Mouse (Mus musculus) hindbrain, embryonic 14.5 days (tissue): ENCODE data around the gene Kcmf1. TPM values are rescaled to one million over a fixed set of nuclear protein-coding genes. Genes with fewer than 3 reads are reported as not detected.
"Not testable (repeated sequence)": the region's sequence is repeated elsewhere in the genome, so short reads cannot be mapped to it uniquely, and the experiment has no call there.

ENCODE experiments used
- ATAC-seq: fragments of 200-750 bp; cut with Nextera tagmentation; 2 replicates; pipeline ENCODE4 v1.8.0; 2017; ENCODE audit warnings: moderate number of reproducible peaks, mild to moderate bottlenecking, moderate TSS enrichment, moderate library complexity; ENCODE audit not compliant: low FRiP score
- DNase-seq: peaks from one replicate; pipeline ENCODE4 v3.0.0-alpha.2; 2015; ENCODE audit warnings: low spot score
- H3K27ac ChIP-seq: fragments of 300-500 bp; sonication (generic); 2 replicates; pipeline ENCODE4 v1.5.1; 2014; ENCODE audit warnings: mild to moderate bottlenecking, moderate library complexity
- H3K27me3 ChIP-seq: fragments of 300-500 bp; sonication (generic); 2 replicates; pipeline ENCODE4 v1.6.1; 2014; ENCODE audit warnings: mild to moderate bottlenecking, low read length, mixed read lengths; ENCODE audit not compliant: control insufficient read depth, insufficient read depth
- H3K36me3 ChIP-seq: fragments of 300-500 bp; sonication (generic); replicated peaks from 2 replicates; pipeline ENCODE4 v1.6.1; 2014; ENCODE audit not compliant: control insufficient read depth, insufficient read depth
- H3K4me1 ChIP-seq: fragments of 300-500 bp; sonication (generic); replicated peaks from 2 replicates; pipeline ENCODE4 v1.6.1; 2014; ENCODE audit warnings: antibody characterized with exemption, low read length, mixed read lengths; ENCODE audit not compliant: control insufficient read depth, insufficient read depth
- H3K4me2 ChIP-seq: fragments of 300-500 bp; sonication (generic); replicated peaks from 2 replicates; pipeline ENCODE4 v1.6.1; 2014; ENCODE audit warnings: mild to moderate bottlenecking, moderate library complexity
- H3K4me3 ChIP-seq: fragments of 300-500 bp; sonication (generic); replicated peaks from 2 replicates; pipeline ENCODE4 v1.5.1; 2014; ENCODE audit warnings: mild to moderate bottlenecking, low read length
- H3K9ac ChIP-seq: fragments of 300-500 bp; sonication (generic); 2 replicates; pipeline ENCODE4 v1.6.1; 2014
- H3K9me3 ChIP-seq: fragments of 300-500 bp; sonication (generic); 2 replicates; pipeline ENCODE4 v1.6.1; 2016; ENCODE audit warnings: low read length; ENCODE audit not compliant: control insufficient read depth
- WGBS: fragments of 180-500 bp; shearing (Covaris S2); extraction: QIAGEN DNeasy Blood & Tissue Kit; methylation state at CpG from one replicate; pipeline ENCODE4 v1.1.7; 2014; 5-methylcytosine and 5-hydroxymethylcytosine counted together
- polyA plus RNA-seq: library from polyadenylated mRNA; unstranded; fragments of >200 nt; fragmentation: Nextera tagmentation; extraction: Ambion mirVana; gene quantifications from 2 replicates; pipeline ENCODE4 v1.2.1, GENCODE M21; 2014

The Kcmf1 gene
- polyA plus RNA-seq, 1 experiment from 2014 or later, result 41.1 TPM

DNA sequence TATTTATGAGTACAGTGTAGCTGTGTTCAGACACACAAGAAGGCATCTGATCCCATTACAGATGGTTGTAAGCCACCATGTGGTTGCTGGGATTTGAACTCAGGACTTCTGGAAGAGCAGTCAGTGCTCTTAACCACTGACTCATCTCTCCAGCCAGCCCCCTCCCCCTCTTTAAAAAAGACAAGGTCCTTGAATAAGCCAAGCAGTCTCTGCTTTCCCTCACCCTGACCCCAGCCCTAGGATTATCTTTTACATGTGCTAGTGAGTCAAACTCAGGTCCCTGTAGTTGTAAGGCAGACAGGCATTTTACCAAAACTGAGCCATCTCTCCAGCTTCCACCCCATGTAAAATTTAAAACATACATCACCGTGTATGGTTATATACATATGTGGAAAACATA, 32.0 kb downstream of the Kcmf1 start:
- WGBS, result 94% methylated on average over 1 of the region's 1 CpGs
- ATAC-seq, result no peak
- no peak overlapping the region for H3K4me2 ChIP-seq
- no peak overlapping the region for H3K4me3 ChIP-seq
- no peaks in the 10 kb centered on the region for H3K9me3 ChIP-seq
- H3K27me3 ChIP-seq, result no peaks in the 10 kb centered on the region
- H3K4me1 ChIP-seq, result peaks cover 13% of the 10 kb centered on the region; the same call in 1 of the 2 replicates
- no peak overlapping the region for H3K9ac ChIP-seq
- no peak for DNase-seq
- no peaks in the 10 kb centered on the region for H3K36me3 ChIP-seq
- no peak overlapping the region for H3K27ac ChIP-seq

DNA sequence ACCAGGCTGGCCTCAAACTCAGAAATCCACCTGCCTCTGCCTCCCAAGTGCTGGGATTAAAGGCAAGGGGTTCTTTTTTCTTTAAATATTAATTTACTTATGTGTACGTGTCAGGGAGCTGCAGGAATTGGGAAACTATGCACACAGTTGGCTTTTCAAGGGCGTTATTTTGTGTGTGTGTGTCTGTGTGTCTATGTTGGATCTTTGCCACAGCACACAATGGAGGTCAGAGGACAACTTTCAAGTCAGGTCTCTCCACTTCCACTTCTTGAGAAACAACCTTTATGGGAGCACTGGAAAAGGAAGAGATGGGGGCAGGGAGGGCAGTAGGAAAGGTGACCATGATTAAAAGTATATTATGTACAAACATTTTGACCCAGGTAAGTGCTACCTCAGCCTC, 33.5 kb downstream of the Kcmf1 start:
- Histone ChIP-seq H3K36me3 (no peaks in the 10 kb centered on the region), H3K9ac (no peak overlapping the region), H3K4me1 (peaks cover 13% of the 10 kb centered on the region; the same call in 1 of the 2 replicates), H3K9me3 (no peaks in the 10 kb centered on the region), H3K4me3 (no peak overlapping the region), H3K27me3 (no peaks in the 10 kb centered on the region), H3K4me2 (no peak overlapping the region), H3K27ac (no peak overlapping the region)
- no peak for ATAC-seq
- no peak for DNase-seq
- WGBS, result 81% methylated on average over 2 of the region's 2 CpGs

DNA sequence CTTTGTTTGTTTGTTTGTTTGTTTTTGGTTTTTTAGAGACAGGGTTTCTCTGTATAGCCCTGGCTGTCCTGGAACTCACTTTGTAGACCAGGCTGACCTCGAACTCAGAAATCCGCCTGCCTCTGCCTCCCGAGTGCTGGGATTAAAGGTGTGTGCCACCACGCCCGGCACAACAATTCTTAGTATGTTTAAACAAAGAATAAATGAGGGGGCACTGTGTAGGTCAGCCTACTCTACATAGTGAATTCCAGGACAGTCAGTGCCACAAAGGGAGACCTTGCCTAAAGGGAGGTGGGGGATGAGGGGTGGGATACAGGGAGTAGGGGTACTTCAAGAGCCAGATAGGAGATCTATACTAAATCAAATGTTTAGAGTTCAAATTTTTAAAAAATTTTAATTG, 37.1 kb downstream of the Kcmf1 start:
- not testable (repeated sequence) for DNase-seq, H3K9ac ChIP-seq, H3K4me1 ChIP-seq, H3K4me3 ChIP-seq, H3K27me3 ChIP-seq, ATAC-seq, H3K9me3 ChIP-seq, H3K4me2 ChIP-seq, H3K27ac ChIP-seq
- peaks cover 15% of the 10 kb centered on the region for H3K36me3 ChIP-seq
- 93% methylated on average over 5 of the region's 5 CpGs for WGBS

DNA sequence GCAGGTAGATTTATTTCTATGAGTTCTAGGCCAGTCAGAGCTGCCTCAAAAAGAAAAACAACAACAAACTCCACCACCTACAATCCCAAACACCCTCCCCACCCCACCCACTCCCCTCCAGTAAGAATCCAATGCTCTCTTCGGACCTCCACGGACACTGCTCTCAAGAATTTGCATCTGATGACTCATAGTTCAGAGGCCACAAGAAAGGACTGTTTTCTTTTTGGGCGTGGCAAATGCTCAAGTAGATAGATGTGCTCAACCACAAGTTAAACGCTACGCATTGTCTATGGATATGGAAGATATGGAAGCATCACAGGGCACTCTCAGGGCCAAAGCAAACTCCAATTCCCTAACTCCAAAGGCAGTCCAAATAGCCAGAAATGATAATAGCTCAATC, 45.5 kb downstream of the Kcmf1 start:
- H3K4me1 ChIP-seq, result no peaks in the 10 kb centered on the region
- no peak overlapping the region for H3K4me2 ChIP-seq
- DNase-seq (no peak), ATAC-seq (no peak)
- no peak overlapping the region for H3K4me3 ChIP-seq
- H3K9me3 ChIP-seq, result no peaks in the 10 kb centered on the region; the same call in 1 of the 2 replicates
- H3K27me3 ChIP-seq, result no peaks in the 10 kb centered on the region
- no peak overlapping the region for H3K27ac ChIP-seq
- WGBS, result 91% methylated on average over 5 of the region's 5 CpGs
- no peak overlapping the region for H3K9ac ChIP-seq
- H3K36me3 ChIP-seq, result peaks cover 56% of the 10 kb centered on the region

DNA sequence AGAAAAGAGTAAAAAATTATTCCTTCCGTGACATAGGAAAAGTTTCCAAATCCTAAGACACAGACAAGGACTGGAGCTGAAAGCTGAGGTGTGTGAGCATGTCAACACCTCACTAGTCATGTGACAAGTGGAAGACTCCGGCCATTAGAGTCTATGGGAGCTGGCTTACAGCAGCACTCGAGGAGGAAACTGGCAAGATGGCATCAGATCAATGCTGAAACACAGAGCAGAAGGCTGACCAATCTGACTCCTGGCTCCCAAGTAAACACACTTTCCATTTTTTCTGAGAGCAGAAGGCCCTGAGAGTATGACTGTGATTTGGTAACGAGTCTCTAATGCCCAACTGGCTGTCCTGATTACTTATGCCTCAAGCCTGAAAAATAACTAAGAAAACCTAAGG, 47.6 kb downstream of the Kcmf1 start:
- peaks cover 56% of the 10 kb centered on the region for H3K36me3 ChIP-seq
- H3K4me2 ChIP-seq, result no peak overlapping the region
- no peak for DNase-seq
- H3K4me3 ChIP-seq, result no peak overlapping the region
- no peaks in the 10 kb centered on the region for H3K27me3 ChIP-seq
- H3K9ac ChIP-seq, result no peak overlapping the region
- no peaks in the 10 kb centered on the region; the same call in 1 of the 2 replicates for H3K9me3 ChIP-seq
- WGBS, result 88% methylated on average over 4 of the region's 4 CpGs
- no peak for ATAC-seq
- no peaks in the 10 kb centered on the region for H3K4me1 ChIP-seq
- no peak overlapping the region for H3K27ac ChIP-seq

- Histone ChIP-seq H3K4me2 (no peak overlapping the region), H3K27ac (no peak overlapping the region), H3K9ac (no peak overlapping the region), H3K27me3 (no peaks in the 10 kb centered on the region), H3K4me3 (no peak overlapping the region), H3K36me3 (peaks cover 56% of the 10 kb centered on the region), H3K4me1 (no peaks in the 10 kb centered on the region), H3K9me3 (no peaks in the 10 kb centered on the region; the same call in 1 of the 2 replicates)
- 82% methylated on average over 5 of the region's 5 CpGs for WGBS
- no peak for DNase-seq
- ATAC-seq, result no peak
Observed at GRCm38 (mm10) chr6:72851633-72852032, 48.1 kb downstream of the Kcmf1 start.

DNA sequence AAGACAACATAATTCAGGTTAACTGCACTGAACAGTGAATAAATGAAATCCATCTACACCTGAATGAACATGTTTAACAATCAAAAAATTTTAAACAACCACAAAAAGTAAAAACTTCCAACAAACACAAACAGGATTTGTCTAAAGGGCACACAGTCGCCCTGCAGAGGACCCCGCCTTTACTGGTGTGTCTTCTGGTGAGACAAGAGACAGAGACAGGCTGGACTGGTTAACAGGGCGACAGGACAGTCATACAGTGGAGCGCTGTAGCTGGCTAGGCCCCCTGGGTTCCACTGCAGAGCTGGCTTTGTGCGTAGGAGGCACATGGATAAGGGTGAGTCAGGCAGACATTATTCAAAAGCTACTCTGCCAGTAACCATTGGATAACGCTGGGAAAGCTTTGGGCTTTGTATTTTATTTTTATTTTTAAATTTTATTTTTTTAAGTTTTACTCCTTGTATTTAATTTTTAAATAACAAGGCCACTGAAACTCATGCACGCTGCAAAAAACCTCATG, 57.7 kb downstream of the Kcmf1 start:
- ATAC-seq, result no peak
- Histone ChIP-seq H3K9ac (no peak overlapping the region), H3K4me1 (no peaks in the 10 kb centered on the region), H3K36me3 (peaks cover 69% of the 10 kb centered on the region), H3K27me3 (no peaks in the 10 kb centered on the region), H3K4me3 (no peak overlapping the region), H3K9me3 (no peaks in the 10 kb centered on the region), H3K4me2 (no peak overlapping the region), H3K27ac (no peak overlapping the region)
- no peak for DNase-seq
- 90% methylated on average over 7 of the region's 7 CpGs for WGBS

- ATAC-seq, result no peak
- WGBS, result 96% methylated on average over 13 of the region's 13 CpGs
- Histone ChIP-seq H3K4me1 (no peaks in the 10 kb centered on the region), H3K9me3 (no peaks in the 10 kb centered on the region), H3K9ac (no peak overlapping the region), H3K4me3 (no peak overlapping the region), H3K27ac (no peak overlapping the region), H3K36me3 (peaks cover 60% of the 10 kb centered on the region), H3K27me3 (no peaks in the 10 kb centered on the region), H3K4me2 (no peak overlapping the region)
- no peak for DNase-seq
Observed at GRCm38 (mm10) chr6:72840867-72841780, 58.7 kb downstream of the Kcmf1 start.

DNA sequence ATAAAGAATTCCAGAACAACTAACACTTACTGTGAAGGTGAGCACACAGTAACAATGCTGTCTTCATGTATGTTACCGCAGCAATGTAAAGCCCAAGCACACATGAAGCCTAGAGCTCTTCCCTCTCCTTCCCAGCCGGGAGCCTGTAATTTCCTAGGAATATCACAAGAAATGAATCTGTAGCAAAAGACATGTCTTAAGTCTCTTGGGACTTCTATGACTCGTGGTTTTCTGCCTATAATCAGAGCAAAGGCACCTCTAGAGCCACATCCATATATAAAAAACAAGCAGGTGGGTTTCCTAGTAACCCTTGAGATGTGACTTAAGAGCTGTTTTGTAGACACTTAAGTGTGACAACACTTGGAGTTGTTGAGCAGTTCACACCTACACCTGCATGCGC, 62.0 kb downstream of the Kcmf1 start:
- 90% methylated on average over 4 of the region's 4 CpGs for WGBS
- no peaks in the 10 kb centered on the region for H3K9me3 ChIP-seq
- H3K4me2 ChIP-seq, result no peak overlapping the region
- peaks cover 26% of the 10 kb centered on the region for H3K36me3 ChIP-seq
- H3K4me3 ChIP-seq, result no peak overlapping the region
- no peaks in the 10 kb centered on the region for H3K4me1 ChIP-seq
- no peak for ATAC-seq
- H3K9ac ChIP-seq, result no peak overlapping the region
- H3K27me3 ChIP-seq, result no peaks in the 10 kb centered on the region
- no peak for DNase-seq
- no peak overlapping the region for H3K27ac ChIP-seq
